Mouse (Mus musculus) adipose tissue, adult 10 weeks (tissue): ENCODE data around the gene Ehhadh. TPM values are rescaled to one million over a fixed set of nuclear protein-coding genes. Genes with fewer than 3 reads are reported as not detected.

Experiments
- polyA plus RNA-seq: library from polyadenylated mRNA; stranded (reverse); fragments of 350-450 nt; fragmentation: Illumina TruSeq; extraction: RNeasy Lipid Tissue Mini Kit (QIAGEN cat#74804); gene quantifications from one replicate; pipeline ENCODE4 v1.2.3, GENCODE M21; 2014; ENCODE audit warnings: low read depth, low replicate concordance

The Ehhadh gene
- 23.1 TPM for polyA plus RNA-seq

GRCm38 (mm10) chr16:21787516-21788353, at the start of gene Ehhadh:
TSS of gene Ehhadh (minus strand) at chr16:21787807.

GRCm38 (mm10) chr16:21793875-21794696, 6.5 kb upstream of the Ehhadh start, which contains the start of gene Map3k13:
TSS of gene Map3k13 (plus strand) at chr16:21794346.

Other genes starting within 250 kb of the Ehhadh start
- 19.4 TPM for gene 2510009E07Rik, start 93.1 kb downstream of the Ehhadh start, polyA plus RNA-seq
- 1.0 TPM for gene Map3k13, start 6.5 kb upstream of the Ehhadh start, polyA plus RNA-seq
- 4.9 TPM for gene Tmem41a, start 159.7 kb upstream of the Ehhadh start, polyA plus RNA-seq
- gene Liph, start 207.9 kb upstream of the Ehhadh start, polyA plus RNA-seq, result 0.32 TPM
- 30.7 TPM for gene Senp2, start 221.7 kb upstream of the Ehhadh start, polyA plus RNA-seq